Mouse (Mus musculus) lung, postnatal 25 days (tissue): ENCODE data around the gene Tyw5.

Experiments
- DNase-seq: peaks from one replicate; pipeline ENCODE4 v3.0.0; 2022; ENCODE audit warnings: low spot score

Gene Tyw5

GRCm38 (mm10) chr1:57406187-57407151, at the start of gene Tyw5, which contains the start of gene Maip1:
TSS of gene Tyw5 (minus strand) at chr1:57407101.
TSS of gene Maip1 (plus strand) at chr1:57406328.
- DNase-seq, result peak; percentile 75

DNA sequence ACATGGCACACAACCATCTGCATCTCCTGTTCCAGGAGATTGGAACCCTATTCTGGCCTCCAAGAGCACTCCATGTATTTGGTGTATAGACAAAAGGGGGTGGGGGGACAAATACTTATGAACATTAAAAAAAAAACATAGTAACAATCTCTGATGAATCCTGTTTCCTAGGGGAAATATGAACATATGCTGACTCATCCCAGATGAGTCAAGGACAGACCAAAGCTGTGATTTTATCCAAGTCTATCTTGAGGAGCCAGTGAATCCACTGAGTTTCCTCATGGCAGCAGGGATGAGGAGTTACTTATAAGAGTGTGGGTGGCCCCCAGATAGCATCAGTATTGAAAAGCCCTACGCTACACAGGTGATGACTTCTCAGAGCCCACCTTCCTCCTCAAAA, 43.3 kb upstream of the Tyw5 start:
- DNase-seq, result no peak

- DNase-seq, result no peak
These were observed 38.8 kb upstream of the Tyw5 start for GRCm38 (mm10) chr1:57445679-57446078.

DNA sequence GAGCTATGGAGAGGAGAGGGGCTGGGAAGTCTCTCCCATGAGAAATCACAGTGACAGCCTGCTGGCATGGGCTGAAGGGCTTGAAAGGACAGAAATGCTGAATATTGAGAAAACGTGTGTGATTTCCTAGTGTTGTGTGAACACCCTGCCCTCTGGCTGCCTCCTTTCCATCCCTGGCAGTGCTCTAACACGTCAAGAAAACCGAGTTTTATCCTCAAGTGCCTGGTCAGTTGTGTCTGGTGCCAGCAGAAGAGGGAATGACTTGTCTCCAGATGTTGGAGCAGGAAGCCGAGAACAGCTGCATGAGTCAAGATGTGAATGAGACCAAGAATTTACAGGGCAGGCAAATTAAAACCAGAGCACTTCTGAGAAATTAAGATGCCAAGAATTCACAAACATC, 33.9 kb upstream of the Tyw5 start:
- no peak for DNase-seq

DNA sequence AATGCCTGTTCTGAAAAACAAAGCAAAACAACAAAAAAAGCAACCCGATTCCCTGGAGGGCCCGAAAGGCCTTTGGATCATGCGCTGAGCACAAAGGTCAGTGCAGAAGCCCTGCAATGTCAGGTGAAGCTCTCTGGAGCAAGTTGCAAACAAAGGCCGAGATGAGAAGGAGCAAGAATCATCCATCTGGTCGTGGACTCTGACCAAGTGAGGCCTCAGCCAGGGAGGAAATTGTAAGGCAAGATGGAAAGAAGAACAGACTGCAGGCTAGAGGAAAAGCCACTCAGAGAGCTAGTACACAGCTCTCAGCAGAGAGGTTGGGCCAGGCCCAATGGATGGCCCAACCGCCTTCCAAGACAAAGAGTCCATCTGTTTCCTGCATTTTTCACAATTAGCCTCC, 32.1 kb upstream of the Tyw5 start:
- no peak for DNase-seq

DNA sequence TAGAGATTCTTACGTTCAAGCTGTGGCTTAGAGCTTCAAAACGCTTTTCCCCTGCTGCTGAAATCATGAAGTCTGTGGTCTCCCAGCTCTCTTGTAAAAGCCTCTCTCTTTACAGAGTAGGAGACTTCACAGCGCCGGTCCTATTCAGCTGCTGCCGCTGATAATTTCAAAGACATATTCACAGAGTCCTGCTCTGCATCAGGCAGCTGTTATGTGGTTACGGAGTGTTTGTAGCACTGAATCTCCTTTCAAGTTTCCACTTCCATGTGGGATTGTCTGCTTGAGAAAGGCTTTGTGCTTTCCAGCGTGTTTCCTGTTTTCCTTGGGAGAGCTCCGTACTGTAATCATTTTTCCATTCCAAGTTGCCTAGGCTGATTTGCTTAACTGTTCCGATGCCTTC, 30.1 kb upstream of the Tyw5 start:
- peak; percentile 13 for DNase-seq

- DNase-seq, result peak; percentile 69
These were observed 29.5 kb upstream of the Tyw5 start for GRCm38 (mm10) chr1:57436408-57436807.

DNA sequence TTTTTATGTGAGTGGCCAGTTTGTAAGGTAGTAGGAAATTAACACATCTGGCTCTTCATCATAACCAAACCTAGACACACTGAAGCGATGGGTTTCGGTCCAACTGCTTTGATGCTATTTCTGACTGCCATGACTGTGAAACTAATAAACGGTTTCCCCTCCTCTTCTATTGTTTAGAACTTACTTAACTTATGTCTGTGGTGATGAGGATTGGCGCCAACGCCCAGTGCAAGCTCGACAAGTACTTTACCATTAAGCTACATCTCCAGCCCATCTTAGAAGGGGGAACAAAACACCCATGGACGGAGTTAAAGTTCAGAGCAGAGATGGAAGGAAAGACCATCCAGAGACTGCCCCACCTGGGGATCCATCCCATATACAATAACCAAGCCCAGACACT, 26.2 kb upstream of the Tyw5 start:
- no peak for DNase-seq

- DNase-seq, result no peak
These were observed 23.0 kb upstream of the Tyw5 start for GRCm38 (mm10) chr1:57429786-57430483.

DNA sequence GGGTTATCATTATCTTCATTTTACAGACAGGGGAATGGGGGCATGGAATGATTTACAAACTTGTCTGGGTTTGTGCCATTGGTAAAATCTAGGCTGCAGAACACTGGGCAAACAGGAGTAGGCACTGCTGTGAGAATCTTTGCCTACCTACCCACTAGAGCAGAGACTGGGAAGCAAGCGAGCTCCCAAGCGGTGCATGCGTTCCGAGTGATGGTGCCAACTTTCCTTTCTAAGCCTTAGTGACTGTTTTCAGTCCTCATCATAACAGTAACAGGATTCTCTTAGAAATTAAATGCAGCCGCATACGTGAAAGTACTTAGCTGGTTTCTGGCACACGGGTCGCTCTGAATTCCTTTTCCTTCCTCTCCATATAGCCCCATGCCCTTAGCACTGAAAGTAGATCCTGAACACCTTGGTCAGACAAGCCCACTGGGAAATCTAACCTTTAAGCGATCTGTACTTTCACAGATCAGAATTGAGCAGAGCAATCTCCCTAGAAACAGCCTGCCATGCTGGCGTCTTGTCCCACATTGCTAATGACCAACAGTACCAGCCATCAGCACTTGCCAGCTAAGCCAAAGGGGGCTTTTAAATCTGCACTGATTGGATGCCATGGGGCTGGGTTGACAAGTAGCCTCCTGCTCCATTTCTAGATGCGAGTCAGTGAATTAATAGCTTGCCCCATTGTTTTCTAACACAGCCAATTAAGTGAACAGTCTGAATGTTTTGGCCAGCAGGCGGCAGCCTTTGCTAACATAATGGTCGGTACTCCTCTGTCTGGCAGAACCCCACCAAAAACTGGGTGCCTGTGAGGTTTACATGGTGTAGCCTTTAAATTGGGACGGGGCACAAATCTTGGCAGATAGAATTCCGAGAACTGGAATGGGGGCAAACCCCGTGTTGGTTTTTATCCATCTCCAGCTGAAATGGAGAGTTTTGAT, 21.7 kb upstream of the Tyw5 start:
- DNase-seq, result peak; percentile 83

GRCm38 (mm10) chr1:57423696-57424095, 16.8 kb upstream of the Tyw5 start:
- no peak for DNase-seq

DNA sequence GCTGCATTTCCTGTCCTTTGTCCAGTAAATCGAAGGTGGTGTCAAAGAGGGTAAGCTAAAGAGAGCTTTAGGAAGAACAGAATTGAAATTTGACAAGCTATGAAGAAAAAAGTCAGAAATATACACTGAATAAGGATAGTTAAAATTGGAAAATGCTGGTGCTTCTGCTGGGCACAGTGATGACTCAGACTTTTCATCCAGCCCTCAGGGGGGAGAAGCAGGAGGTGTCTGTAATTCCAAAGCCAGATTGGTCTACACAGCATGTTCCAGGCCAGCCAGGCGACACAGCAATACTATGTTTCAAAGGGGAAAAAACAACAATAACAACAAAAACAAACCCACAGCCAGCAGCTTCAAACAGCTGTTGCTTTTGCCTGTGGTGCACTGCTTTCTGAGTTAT, 6.5 kb upstream of the Tyw5 start:
- DNase-seq, result no peak

GRCm38 (mm10) chr1:57408994-57409393, 2.1 kb upstream of the Tyw5 start:
- DNase-seq, result no peak

- DNase-seq, result no peak
These were observed 4.8 kb downstream of the Tyw5 start for GRCm38 (mm10) chr1:57402116-57402515.

GRCm38 (mm10) chr1:57400877-57401276, 6.0 kb downstream of the Tyw5 start:
- no peak for DNase-seq

DNA sequence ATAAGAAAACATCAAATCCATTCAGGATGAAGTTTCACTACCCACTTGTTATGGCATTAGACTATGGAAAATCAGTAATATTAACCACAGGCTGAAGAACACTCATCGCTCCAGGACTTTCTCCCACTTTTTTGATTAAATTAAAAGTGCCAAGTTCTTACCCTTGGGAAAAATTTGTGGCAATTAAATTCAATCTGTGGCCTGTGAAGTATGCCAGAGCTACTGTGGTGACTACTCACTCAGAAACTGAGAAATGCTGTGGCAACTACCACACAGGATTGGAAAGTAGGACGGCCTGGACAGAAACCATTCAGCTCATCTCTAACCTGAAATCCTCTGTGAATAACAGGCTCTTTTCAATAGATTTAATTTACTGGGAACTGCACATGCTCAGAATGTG, 6.6 kb downstream of the Tyw5 start:
- DNase-seq, result no peak

- peak; percentile 31 for DNase-seq
These were observed 12.8 kb downstream of the Tyw5 start for GRCm38 (mm10) chr1:57394051-57394450.

DNA sequence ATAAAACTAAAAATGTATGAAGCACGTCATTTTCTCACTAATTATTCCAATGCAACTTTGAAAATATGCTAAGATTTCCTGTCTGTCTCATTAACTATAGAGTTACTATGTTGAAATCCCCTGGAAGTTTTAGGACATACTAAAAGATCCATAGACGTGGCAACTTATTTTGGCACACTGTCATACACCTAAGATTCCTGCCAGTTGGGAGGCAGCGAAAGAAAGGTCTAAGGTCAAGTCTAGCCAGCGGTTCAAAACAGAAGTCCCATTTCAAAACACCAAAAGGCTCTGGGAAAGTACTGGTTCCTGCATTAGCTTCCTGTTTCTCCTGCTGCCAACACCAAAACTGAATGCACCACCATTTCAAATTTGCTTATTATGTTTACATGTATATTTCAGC, 14.5 kb downstream of the Tyw5 start:
- DNase-seq, result no peak

DNA sequence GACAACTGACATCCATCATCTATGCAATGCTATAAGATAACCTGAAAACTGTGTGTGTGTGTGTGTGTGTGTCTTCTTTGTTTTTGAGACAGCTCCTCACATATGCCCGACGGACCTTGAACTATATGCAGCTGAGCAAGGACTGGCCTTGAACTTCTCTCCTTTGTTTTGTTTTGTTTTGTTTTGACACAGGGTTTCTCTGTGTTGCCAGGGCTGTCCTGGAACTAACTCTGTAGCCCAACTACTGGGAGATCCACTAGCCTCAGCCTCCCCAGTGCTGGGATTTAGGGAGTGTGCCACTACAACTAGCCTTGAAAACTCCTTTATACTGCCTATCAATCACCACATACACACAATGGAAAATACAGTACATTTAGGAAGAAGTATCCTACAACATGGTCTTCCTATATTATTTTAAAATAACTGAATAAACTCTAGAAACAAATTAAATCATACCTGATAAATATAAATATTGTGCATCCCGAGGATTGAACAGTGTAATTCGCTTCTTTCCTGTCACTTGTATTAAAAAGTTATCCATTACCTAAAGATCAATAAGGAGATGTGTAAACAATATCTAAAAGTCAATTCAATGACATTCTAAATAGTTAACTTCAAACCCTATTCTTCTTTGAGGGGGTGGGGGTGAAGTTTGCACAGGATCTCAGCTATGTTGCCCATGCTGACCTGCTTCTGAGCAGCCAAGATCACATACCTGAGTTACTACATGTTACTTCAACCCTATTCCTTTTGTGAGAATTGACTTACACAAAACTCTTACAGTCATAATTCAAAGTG, 15.7 kb downstream of the Tyw5 start:
- DNase-seq, result no peak

DNA sequence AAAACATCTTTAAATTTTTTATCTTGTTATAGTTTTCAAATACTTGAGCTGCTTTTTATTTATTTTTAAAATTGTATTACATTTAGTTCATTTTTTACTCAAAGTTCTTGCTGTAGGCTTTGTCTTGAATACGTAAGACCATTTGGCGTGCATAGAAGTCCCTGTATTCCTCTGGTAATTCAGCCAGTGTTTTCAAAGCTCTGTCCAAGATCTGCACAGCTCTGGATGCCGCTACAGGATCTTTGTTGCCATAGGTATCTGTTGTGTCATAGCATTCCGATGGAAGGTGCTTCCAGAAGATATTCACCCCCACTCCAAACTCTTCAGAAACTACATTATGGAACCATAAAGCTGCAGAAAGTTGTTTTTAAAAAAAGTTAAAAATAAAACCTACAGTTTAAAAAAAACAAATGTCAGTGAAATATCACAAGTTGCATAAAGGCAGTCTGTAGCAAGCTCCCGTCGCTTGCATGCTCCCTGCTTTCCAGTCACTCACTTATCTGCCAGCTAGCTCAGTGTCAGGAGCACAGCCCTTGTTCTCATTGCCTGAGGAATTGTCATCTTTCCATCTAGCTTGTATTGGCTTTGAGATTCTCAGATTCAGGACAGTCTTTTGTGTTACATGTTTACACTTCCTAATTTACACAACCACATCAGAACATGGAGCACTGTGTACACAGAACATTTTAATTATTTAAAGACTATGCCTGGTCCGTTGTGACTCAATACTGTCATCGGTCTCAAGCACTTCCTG, 18.3 kb downstream of the Tyw5 start:
- no peak for DNase-seq

DNA sequence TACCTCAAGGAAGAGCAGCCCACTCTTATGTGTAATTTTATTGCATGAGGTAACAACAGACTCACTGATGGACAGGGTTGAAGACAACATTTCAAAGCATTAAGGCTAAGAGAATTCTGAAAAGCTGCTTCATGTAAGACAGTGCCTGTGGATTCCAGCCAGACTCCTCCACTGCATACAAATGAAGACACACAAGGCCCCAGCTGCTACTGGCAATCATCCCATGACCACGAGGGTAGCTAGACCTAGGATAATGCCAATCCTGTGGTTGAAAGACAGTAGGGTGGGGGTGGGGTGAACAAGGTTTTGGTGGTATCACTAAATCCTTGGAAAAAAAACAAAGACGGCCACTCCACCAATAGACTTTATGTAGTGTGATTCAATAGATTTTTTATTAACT, 19.0 kb downstream of the Tyw5 start:
- no peak for DNase-seq
